Mouse (Mus musculus): ENCODE measurements around the gene Impad1. TPM values are rescaled to one million over a fixed set of nuclear protein-coding genes. Genes with fewer than 3 reads are reported as not detected.

The Impad1 gene
- polyA plus RNA-seq (2017; shearing (Covaris generic)), result 1 to 10 TPM; 4.9 to 8.0 TPM

DNA sequence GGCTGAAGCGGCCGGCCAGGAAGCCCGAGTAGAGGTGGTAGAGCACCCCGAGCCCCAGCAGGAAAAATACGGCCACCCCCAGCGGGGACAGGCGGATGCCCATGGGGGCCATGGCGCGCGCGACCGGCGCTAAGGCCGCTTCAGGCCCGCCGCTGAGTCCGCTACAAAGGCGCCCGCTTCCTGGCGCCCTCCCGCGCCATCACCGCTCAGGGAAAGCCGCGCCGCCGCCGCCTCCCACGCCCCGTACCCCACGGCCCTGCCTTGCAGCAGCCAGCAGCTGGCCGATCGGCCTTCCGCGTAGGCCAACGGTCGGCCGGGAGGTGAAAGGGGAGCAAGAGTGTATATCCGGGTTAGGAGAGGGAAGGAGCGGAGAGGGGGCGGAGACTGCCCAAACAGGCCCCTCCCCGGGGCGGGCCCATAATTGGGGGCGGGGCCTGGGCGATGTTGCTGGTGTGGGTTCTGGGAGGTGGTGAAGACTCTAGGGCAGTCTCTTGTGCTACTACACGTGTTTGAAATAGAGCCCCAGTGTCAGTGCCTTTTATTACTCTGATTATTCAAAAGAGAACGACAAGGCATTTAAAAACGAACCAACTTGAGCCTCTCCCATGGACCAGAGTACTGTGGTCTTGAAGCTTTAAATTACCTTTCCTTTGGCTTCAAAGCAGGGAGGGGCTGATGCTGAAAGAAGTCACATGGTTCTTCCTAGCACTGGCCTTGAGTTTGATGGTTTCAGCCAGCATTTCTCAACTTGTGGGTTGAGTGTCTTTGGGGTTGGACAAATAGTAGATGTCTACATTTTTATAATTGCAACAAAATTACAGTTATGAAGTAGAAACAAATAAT lies at the start of gene Impad1:
Gene Impad1 (minus strand): TSS at position 364 of the 843 bp plus-strand sequence.
- peak; percentile 75 for ATAC-seq

DNA sequence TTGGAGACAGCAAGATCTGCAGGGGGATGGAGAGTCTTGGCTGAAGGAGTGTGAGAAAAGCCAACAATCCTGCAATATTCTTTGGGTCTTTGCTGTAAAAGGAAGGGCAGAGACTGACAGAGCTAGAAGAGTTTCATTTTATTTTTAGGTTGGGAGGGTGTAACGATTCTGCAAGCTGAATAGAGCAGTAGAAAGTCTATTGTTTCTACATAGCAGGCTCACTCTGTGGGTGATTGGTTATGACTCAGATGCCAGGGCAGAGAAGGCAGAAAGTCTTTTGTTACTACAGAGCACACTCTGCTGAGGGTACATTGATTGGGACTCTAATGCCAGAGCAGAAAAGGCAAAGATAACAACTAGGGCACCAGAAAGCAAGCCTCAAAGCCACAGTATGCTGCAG lies 47.0 kb upstream of the Impad1 start:
- no peak for ATAC-seq

DNA sequence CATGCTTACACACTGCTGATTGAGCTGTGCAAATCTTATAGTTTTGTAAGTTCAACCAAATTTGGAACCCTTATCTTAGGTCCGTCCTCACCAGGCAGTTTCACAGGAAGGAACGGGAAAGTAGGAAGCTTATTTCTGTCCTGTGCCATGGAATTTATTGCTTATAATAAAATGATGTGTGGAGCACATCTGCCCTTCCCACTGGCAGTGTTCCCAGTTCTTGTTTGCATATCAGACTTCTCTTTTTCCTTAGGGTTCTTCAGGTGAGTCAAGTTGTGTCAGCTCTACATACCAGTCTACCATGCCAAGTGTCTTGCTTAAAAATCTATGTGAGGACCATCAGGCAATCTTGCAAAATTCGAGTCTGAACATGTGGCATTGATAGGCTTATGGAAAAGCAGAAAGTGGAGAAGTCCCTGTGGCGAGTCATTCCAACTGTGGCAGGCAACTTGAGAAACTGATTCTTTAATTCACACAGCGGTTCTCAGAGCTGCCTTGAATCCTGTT lies 40.7 kb upstream of the Impad1 start:
- no peak for ATAC-seq

DNA sequence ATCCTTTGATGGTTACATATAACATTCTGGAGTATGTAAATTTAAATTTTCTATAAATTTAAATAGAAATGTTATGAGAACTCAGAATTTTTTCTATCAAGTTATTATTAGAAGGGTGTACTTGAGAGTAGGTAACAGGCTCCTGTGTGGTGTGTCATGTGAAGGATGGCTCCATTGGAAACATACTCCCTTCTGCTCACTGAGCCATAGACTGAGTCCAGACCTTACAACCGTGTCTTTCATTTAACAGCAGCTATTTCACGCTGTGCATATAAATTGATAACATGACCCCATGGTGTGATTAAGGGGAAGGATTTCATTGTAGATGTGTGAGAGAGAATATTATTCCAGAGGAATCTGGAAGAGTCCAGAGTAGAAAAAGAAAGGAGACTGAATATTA lies 35.0 kb upstream of the Impad1 start:
- no peak for ATAC-seq

DNA sequence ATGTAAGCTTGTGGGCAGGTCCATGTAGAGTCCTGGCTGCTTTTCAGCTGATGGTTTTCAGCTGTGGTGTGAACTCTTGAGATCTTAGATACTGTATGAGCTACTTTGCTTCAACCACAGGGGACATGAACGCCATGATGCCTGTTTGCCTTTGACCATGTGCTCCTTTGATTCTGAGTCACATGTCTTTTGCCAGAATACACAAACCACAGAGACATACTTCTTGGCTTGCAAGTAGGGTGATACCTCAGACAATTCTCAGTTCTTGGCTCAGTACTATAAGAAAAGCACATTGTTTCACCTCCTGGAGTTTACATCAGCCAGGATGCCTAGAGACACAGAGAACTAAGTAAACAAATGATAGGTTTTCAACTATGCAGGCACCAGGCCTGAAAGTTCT lies 29.0 kb upstream of the Impad1 start:
- ATAC-seq, result no peak

DNA sequence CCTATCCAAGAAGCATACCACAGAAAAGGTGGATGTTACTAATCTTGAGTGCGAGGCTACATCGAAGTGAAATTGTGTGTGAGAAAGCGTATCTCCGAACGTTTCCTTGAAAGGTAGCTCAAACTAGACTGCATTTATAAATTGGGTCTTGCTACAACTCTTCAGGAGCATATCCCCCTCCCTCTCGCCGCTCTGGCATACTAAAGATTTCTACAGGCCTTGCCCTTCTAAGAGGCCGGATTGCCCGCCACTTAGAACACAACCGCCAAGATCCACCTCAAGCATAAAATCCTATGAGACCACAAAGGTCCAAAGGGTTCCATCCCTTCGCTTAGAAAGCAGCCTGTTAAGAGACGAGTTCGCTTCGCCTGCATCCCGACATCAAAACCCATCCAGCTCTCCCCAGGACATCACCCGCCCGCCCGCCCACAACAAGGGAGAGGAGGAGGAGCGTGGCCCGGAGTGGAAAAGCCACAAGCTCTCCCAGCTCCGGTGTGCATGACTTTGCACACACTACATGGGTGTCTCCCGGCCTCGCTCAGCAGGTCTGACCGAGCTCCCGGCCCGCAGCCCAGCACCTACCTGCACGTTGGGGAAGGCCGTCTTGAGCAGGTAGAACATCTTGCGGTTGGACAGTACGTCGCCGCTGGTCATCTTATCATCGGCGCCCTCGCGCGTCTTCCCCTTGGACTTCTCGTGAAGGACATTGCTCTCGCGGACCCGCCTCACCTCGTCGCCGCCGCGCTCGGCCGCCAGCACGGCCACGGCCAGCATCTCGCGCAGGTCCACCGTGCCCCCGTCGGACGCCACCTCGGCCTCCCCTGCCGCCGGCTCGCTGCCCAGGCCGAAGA lies 789 bp downstream of the Impad1 start:
- ATAC-seq, result peak; percentile 11

DNA sequence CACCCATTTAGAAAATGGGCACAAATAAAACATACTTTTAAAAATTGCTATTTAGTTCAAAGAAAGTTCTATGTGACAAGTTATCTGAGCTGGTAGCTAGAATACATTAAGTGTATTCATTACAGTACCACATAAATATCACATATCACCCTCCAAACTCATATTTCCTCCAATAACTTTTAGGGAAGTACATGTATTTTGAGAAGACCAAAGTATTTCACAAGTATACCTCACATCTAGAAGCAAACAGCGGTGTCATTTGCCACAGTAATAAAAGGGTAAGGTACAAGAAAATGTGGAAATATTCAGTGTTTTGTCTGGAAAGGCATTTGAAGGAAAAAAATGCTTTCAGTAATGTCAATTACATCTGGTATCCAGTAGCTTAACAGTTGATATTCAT lies 2.0 kb downstream of the Impad1 start:
- no peak for ATAC-seq

DNA sequence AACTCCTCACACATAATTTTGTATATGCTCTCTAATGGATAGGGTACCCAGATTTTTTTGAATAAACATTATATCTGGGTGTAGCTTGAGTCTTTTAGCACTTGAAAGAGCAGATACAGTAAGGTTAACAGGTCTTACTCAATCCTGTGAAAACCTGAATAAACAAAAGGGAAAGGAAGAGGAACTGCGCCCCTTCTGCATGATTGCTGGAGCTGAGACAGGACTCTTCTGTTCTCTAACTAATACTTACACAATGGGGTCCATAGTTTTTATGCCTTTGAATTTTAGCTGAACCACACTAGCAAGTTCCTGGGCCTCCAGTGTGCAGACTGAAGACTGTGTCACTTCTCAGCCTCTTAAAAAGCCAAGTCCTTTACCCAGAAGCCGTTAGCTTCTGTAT lies 8.0 kb downstream of the Impad1 start:
- no peak for ATAC-seq

DNA sequence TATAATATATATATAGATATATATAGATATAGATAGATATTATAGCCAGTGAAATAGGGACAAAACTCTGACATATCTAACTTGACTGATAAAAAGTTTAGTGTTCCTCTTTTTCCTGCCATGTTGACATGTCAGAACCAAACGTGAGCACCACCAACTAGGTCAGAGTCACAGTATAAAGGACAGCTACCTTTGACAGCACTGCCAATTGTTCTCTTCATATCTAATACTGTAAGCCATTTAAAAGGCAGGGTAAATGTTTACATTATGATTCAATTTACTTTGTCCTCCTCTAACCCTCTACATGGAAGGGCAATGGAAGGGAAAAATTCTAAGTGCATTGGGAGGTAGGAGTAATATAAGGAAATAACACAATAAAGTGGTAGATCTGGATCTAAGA lies 8.8 kb downstream of the Impad1 start:
- no peak for ATAC-seq

DNA sequence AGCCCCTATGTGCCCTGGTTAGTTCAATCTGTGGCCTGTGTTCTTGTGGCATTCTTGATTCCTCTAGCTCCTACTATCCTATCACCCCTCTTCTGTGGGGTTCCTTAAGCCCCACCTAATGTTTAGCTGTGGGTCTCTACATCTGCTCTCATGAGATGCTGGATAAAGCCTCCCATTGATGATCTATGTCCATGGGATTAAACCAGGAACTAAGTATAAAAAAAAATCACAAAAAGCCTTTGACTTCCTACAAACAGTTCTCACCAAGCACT lies 9.5 kb downstream of the Impad1 start:
- ATAC-seq, result no peak

DNA sequence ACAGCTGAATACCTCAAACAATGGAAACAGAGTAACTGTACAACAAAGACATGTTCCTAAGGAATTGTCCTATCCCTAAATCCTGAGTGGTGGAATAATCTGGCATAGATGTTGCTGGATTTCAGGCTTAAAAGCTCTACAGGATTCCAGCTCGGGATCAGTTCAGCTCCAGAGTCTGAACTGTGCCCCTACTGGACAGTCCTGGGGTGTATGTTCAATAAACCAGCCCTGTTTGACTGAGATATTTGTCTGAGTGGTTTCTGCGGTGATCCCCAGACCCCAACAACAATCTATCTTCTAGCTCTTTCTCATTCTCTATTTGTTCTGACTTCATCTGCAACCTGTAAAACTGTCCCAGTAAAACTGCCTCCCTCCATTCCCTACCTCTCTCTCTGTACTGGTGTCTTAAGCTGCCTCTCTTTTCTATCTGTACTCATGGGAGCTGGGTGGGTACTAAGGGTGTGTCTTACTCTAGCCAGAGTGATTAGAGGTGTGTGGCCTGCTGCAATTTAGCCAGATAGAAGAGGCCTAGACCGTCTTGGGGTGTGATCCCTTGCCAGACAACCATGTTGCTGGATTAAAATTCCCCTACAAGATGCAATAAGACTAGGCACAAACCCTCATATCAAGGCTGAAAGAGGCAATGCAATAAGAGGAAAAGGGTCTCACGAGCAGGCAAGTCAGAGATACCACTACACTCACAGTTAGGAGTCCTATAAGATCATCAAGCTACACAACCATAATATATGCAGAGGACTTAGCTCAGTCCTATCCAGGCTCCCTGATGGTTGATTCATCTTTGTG lies 10.1 kb downstream of the Impad1 start:
- no peak for ATAC-seq

DNA sequence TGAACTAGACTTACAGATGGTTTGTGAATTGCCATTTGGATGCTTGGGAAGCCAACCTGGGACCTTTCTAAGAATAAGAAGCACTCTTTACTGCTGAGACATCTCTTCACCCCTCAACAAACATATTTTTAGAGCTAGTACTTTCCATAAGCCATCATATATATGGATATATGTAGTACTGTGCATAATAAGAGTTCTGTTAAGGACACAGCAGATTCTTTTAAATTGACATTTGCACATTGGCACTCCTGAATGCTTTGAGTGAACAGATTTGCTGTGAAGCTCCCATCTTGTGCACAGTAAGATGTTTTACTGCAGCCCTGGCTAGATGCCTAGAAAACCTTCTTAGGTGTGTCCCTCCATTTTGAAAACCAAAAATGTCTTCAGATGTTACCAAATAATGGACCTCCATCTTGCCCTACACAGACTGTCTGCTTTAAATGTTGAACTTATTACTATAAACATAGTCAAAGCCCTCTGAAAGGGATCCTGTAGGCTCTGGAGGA lies 13.8 kb downstream of the Impad1 start:
- ATAC-seq, result no peak

DNA sequence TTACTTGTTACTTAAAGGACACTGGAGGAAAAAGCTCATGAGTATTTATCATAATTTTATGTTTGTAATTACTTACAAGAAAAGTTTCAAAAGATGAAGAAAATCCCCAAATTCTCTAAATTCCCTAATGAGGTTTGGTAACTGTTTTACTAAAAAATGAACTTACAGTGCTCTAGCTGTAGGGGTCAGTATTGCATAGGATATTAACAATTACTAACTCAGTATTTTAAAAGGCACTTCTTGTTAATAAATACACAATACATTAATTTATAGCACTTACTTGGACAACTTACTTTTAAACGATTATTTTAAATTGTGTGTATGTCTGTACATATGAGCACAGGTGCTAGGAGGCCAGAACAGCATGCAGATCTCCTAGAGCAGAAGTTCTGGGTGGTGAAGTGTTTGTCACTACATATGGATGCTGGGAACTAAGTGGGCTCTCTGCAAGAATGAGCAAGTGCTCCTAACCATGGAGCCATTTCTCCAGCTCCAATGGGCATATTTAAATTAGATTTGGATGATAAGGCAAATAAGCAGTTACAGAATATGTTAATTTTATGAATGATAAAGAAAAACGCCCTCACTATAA lies 21.5 kb downstream of the Impad1 start:
- peak; percentile 70 for ATAC-seq

DNA sequence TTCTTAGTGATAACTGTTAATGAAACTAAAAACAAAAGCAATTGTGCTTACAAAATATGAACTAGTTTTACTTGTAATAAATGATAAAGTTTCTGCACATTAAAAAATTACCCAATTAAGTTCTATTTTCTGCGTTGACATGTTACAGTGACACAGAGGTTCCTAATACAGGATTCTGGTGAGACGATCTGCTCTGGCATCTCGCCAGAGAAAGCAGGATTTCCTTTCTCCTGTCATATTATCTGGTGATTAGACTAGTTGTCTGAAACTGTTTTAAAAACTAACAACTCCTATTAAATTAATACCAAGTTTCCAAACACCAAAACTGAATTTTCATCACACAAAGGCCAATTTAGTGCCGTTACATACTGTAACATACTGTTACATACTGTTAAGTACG lies 27.3 kb downstream of the Impad1 start:
- ATAC-seq, result no peak

DNA sequence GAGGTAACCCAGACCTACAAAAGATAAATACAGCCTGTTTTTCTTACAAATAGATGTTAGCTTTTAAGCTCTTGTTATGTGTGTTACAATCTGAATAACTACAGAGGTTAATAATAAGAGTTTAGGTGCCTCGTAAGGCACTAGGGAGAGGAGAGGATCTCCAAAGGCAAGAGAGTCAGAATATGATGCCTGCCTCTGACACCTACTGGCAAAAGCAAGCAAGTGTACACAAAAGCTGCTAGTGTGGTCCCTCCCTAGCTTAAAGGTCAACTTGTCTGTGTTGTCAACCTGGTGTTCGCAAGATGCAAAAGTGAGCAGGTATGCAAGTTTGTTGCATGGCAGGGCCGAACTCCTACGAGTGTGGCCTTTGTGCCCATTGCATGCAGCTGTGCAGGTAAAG lies 34.8 kb downstream of the Impad1 start:
- no peak for ATAC-seq

DNA sequence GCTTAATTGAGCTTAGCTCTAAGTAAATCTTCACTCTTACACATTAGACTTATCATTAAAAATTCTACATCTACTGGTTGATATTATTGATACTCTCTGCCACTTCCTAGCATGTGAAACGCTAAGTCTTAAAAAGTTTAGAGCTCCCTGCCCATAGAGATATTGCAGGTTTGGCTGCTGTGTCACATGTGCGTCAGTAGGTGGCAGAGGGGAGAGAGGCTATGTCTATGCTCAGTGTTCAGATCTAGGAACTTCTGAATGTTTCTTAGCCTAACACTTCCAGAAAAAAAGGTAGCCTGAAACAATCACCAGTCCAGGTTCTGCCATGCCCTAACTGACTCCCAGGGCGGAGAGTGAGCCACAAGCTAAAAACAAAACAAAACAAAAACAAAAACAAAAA lies 63.7 kb downstream of the Impad1 start:
- ATAC-seq, result no peak

DNA sequence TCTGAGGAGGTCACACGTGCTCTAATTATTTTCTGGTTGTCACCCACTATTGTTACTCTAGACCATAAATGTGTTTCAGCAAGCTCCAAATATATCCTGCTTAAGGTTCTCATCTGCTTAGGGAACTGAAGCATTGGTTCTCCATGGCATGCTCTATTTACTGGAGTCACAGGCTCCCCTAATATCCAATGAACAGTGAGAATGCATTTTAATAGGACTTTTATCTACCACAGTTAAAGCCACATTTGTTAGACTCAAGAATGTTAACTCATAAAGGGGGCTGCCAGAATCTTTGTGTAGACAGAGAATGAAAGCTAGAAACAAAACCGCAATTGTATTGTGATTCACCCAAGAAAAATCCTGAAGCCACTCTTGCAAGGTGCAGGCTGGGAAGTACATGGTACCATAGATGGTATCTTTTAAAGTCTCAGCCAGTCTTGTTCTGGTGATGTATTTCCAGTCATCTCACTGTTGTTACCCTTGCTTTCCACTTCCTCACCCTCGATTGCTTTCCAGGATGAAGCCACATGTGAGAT lies 66.8 kb downstream of the Impad1 start:
- ATAC-seq, result no peak

DNA sequence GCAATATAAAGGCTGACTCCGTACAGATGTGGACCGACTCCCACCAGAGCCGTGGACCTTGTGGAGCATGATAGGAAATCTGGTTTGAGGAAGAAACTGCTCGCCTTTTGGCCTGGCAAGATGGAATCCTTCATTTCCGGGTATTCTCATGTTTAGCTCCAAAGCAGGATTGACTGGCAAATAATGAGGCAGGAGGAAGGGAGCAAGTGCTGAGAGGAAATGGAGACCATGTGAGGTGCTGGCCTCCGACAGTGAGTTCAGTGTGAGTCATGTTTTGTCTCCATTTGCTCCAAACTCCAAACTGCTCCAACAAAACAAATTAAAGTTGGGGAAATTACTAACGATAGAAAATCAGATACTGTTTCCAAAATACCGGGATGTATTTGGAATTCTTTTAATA lies 69.3 kb downstream of the Impad1 start:
- ATAC-seq, result no peak

DNA sequence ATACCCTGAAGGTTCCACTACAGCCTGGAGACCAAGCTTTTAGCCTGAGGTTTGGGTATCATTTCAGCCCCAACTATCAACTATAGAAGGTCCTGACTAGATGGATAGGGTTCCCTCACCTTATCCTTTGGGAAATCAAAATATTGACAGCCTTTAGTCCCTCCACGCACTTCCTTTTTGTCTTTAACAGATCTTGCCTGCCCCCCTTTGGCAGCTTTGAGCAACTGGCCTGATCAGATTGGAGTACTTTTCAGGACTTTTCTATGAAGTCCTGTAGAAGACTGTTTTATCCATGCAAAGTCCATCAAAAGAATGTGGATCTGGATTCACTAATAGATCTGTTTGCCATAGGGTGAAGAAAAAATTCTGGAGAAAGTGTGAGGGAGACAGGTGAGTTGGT lies 71.1 kb downstream of the Impad1 start:
- ATAC-seq, result no peak

DNA sequence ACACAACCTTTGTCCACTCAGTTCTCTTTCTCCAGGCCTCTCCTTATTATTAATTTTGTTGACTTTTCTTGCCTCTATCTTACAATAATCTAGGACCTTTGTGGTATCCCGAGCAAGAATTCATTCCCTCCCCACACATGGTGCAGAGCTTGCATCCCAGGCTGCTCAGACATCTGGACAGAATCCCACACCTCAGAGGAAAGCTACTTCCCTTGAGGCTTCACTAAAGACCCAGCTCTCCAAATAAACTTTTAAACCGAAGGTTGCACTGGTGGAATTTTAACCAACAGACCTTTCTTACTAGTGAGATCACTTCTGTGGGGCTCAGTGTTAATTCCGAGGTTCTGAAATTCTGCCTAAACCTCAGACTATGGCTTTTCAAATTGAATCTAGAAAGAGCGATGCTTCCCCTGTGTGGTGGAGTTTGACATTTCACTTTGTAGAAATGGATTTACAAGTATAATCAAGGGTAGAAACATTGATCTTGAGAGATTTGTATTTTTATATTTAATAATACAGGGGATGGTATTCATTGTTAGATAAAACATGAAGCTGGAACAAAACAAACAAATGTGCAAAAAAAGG lies 75.3 kb downstream of the Impad1 start:
- no peak for ATAC-seq
